Mouse (Mus musculus) right cerebral cortex, postnatal 10 days (tissue): ENCODE results near the gene Cpne1.
A peak's percentile ranks its signal among the peaks of the same experiment; 100 is the strongest.

Experiments
- DNase-seq, 2 experiments: peaks; one replicate each; pipeline ENCODE4 v3.0.0; 2021; ENCODE audit warnings: low spot score in 2 of 2

The Cpne1 gene

DNA sequence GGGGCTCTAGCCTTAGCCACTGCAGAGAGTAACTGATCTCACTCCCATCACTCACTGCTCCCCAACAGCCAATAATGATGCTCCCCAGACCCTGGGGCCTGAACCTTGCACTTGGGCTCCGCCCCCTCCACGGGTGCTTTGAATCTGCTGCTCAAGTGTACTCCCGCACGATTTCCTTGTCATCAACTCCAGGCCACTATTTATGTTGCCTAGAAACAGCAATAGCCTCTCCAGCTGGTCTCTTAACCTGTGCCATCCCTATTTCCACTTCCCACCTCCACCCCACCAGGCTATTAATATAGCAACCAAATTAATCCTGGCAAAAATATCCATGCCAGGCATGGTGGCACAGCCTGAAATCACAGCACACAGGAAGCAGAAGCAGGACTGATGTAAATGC lies 32.1 kb downstream of the Cpne1 start:
- peak in 1 of 2 experiments; percentile 14 for DNase-seq

DNA sequence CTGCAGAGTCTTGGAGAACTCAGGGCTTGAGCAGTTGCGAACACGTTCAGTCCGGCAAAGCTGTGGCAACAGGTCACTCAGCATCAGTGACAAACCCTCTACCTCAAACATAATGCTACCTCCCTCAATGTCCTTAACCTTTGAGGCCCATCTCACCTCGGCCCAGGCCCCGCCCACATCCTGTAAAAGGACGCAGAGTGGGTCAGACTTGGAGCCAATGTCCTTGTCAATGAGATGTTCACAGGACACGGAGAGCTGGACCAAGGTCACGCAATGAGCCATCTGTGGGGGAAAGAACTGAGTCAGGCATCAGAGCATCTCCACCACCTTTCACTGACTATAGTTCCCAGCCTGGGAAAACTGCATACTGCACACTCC lies 32.6 kb downstream of the Cpne1 start:
- DNase-seq = peak in 1 of 2 experiments; percentile 18

DNA sequence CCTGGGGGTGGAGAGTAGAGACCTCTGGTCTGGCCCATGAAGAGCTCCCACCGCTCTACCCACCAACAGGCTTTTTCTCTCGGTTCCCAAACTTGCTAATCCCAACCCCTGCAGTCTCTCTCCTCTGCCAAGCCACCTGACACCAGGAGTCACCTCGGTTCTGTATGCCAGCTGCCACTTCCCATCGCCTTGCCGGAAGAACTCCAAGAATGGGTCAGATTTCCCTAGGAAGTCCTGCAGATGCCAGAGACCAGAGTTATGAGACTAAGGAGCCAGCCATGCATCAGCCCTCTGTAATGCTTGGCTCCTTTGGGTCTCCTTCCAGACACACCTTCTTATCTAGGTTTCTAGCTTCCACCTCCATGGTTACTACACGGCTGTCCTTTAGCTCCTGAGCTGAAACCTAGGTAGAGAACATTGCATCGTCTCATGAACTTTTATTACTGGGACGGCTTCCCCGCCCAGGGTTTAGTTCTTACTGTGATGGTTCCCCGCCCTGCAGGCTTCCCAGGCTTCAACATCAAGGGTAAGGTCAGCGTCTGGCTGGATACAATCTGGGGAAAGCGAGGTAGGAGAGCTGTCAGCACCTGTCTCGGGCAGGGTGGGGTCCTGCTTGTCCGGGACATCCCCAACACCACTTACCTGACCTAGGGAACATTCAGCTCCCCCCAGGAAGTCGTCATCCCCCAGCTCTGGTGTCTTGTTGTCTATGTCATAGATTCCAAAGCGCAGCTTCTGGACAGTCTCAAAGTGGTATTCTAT lies 33.2 kb downstream of the Cpne1 start:
- peak in 1 of 2 experiments; percentile 21 for DNase-seq

DNA sequence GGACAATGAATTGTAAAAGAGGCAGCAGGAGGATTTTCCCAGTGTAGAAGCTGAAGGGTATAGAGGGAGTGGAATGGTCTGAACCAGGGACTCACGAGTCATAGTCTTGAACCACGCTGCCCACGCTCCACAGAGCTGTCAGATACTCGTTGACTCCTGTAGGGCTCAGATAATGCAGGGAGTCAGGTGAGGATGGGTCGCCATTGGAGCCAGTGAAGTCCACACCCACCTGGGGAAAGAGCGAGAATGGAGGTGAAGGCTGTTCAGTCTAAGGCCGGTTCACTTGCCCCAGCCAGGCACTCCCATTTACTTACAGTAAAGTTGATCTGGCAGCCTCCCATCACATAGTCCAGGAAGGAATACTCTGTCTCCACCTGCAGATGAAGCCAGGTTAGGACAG lies 34.3 kb downstream of the Cpne1 start:
- peak in 1 of 2 experiments; percentile 19 for DNase-seq

DNA sequence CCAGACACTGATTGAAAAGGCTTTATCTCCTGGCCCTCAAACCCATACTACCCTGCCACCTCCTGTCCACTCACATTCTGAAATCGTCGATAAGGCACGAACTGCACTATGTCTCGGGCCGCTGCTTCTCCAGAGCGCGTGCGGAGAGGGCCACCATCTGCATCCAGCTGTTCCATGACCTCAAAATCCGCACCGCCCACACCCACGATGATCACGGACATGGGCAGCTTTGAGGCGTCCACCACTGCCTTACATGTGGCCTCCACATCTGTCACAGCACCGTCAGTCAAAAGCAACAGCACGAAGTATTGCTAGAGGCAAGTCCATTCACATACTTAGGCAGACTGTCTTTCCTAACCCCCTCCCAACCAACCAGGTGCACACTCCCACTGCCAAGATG lies 38.0 kb downstream of the Cpne1 start:
- peak in 1 of 2 experiments; percentile 22 for DNase-seq

DNA sequence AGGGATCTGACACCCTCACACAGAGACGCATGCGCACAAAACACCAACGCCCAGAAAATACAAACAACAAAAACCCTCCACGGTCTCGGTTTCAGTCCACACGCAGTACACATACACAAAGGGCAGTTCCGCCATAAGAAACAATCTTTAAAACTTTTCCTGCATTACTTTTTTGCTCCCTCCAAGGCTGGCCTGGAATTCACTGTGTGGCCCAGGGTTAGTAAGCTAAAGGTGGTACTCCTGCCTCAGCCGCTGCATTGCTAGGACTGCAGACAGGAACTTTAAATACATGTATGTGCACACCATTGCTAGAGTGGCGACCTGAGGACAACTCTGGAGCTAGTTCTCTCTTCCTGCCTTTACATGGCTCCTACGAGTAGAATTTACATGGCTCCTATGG lies 40.5 kb downstream of the Cpne1 start:
- peak in 1 of 2 experiments; percentile 16 for DNase-seq

DNA sequence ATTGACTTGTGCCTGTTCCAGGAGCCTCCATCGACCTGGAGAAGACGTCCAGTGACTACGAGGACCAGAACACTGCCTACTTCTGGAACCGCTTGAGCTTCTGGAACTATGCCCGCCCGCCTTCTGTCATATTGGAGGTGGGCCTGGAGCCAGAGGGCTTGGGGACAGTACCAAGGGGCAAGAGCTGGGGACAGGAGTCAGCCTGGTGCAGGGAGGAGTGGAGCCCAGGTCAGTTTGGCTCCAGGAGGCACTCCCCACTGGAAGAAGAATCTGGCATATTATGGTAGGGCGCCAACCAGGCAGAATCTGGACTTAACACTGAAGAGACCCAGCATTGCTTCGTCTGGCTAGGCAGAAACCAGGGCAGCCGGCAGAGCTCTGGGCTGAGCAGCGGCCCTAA lies 43.8 kb downstream of the Cpne1 start:
- peak; percentile 31 to 40 for DNase-seq

DNA sequence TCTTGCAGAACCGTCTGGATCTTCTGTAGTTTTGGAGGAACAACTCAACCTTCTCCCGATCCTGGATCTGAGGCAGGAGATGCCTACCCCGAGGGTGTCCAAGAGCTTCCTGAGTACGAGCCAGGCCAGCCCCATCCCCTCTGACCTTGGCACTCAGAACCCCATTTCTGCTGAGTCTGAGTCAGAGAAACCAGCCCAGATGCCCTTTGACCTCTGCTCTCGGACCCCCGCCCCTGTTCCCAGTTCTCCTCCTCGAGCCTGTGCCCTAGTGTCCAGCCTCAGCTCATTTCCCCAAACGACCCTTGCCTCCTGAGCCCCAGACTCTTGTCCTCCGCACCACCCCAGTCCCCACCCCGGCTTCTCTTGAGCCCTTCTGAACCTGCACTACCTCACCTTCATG lies 45.6 kb downstream of the Cpne1 start:
- peak in 1 of 2 experiments; percentile 54 for DNase-seq

DNA sequence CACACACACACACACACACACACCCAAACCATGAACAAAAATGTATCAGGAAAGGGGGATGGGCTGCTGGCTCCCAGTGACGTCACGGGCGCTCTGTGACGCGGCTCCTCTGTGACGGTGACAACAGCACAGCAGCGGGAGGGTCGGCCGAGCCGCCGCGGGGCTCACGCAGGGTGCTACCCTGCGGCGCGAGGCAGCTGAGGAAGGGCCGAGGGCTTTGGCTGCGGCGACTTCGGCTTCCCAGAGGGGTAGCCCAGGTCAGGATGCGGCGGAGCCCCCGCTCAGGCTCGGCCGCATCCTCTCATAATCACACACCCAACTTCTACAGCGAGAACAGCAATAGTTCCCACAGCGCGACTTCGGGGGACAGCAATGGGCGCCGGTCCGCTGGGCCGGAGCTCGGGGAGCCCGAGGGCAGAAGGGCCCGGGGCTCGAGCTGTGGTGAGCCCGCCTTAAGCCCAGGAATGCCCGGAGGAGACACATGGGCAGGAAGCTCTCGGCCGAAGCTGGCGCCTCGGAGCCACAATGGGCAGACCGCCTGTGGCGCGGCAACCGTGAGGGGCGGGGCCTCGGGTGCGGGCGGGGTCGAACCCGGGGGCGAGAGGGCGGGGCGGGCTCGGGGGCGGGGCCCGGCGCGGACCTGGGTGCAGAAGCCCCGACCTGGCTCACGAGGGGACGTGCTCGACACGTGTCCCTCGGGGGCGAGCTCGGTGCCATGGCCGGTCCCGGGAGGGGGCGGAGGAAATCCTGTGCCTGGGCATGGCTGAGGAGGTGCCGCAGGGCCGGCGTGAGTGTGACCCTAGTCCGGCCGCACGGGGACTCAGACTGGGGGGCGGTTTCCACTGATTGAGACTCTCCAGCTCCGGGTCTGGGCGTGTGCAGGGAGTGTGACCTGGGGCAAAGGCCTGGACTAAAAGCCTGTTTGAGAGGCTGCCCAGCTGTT lies 46.4 kb downstream of the Cpne1 start, which contains the start of gene Spag4:
TSS of gene Spag4 (plus strand) at position 77 of the 943 bp plus-strand sequence.
- DNase-seq = peak; percentile 80 to 82

DNA sequence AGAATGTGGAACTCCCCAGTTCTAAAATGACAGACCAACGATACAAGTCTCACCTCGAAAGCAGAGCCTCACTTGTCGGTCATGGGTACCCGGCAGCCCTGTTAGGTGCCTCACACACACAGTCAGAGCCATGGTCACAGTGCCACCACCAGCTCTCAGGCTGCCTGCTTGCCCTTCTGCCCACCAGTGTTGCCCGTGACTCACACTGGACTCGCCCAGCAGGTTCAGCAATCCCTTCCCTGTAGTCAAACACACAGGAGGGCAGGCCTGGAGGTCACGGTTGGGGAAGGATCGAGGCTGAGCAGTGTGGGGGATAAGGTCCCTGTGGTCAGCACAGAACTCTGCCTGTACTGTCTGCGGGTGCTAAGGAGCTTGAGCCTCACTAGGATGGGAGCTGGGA lies 58.9 kb downstream of the Cpne1 start, which contains the start of gene Fer1l4:
TSS of gene Fer1l4 (minus strand) at position 132 of the 400 bp plus-strand sequence.
- DNase-seq = no peak

DNA sequence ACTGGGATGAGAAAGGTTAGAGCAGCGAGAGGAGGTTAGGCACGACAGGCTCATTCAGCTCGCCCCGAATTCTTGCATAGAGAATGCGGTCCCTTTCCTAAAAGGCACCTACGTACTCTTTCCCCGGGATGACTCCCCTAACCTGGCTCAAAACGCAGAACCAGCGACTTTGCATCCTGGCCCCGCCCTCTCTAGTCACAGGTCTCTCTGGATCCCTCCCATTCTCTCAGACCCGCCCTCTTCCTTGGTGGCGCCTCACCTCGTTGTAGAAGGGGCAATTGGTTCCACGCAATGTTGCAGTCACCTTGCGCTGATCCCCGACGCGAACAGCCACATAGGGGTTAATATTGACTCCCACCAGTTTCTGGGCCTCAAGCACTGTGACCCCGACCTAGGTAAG lies 63.8 kb downstream of the Cpne1 start:
- DNase-seq = no peak

DNA sequence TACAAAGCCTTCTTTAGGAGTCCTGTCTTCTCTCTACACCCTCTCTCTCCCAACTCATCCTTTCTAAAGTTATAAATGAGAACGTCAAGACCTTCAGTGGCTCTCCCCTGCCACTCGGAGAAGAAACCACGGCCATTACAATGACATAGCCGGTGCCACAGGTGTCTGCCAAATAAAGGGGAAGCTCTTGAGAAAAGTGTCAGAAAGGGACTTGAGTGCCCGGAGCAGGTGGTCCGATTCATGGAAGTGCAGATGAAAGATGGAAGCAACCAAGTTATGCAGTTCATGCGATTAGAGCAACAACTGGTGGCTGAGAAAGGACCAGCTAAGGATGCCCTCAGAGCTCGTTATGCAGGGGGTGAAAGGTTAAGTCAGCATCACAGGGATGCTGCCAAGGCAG lies 68.9 kb downstream of the Cpne1 start:
- no peak for DNase-seq

DNA sequence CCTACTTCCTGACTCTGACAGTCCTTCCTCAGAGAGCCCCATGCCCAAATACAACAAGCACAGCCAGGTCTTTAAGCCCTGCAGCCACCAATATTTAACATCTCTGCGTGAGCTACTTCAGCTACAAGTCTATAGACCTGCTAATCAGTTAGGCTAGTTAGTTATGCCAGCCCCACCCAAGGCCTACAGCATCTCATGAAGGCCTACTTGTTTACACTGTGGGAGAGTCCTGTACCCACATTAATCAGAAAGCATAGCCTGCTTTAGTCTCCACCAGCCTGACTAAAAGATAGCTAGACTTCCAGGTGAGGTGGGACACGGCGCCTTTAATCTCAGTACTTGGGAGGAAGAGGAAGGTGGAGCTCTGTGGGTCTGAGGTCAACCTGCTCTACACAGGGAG lies 72.4 kb downstream of the Cpne1 start:
- DNase-seq = no peak

DNA sequence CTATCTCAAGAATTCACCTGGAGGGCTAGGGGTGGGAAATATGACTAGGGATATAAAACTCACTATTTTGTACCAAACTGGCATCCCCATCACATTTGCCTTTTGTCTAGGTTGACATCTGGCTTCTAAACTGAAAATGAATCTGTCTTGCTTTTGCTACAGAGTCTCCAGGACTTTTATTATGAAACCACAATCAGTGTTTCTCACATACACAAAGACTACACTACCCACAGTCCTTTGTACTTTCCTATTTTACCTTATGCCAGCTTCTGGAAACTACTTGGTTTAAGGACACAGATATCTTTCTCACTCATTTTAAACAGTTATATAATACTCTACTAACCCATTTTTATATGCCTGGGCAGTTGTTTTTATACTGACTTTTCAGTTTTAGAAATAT lies 86.3 kb downstream of the Cpne1 start:
- no peak for DNase-seq
